Mouse (Mus musculus): ENCODE measurements around the gene Gm10964.

Gm10964 gene

DNA sequence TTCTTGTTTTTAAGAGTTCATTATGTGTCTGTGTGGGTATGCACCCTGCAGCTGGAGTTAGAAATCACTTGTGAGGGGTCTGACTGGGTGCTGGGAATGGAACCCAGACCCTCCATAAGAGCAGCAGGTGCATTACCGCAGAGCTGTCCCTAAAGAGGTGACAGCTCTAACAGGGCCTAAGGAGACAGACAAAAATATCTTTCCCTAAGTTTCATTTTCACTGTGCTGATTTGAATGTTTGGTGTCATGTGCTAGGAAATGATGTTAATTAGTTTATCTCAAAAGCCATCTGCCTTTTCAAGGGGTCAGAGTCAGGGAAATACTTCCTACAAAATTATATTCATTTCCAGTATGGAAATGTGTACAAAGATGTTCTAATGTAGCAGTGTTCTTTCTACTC lies at the start of gene Gm10964:
TSS of gene Gm10964 (plus strand) at position 38 of the 400 bp plus-strand sequence.
- no peak for DNase-seq (ENCODE audit: low read depth, low spot score)

DNA sequence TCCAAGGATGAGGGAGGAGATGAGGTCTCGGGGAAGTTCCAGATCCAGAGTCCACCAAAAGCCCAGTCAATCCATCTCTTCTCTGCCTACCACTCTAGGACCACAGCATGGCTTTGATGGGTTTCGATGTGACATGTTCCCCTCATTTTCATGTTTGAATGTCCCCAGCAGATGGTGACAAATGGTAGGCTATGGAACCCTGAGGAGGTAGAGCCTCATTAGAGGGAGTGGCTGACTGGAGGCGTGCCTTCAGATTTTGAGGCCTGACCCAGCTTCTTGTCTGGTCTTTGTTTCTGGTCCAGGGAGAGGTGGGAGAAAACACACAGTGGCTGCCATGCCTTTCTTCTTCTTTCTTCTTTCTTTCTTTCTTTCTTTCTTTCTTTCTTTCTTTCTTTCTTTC lies 48.7 kb upstream of the Gm10964 start:
- no peak for DNase-seq (ENCODE audit: low read depth, low spot score)

DNA sequence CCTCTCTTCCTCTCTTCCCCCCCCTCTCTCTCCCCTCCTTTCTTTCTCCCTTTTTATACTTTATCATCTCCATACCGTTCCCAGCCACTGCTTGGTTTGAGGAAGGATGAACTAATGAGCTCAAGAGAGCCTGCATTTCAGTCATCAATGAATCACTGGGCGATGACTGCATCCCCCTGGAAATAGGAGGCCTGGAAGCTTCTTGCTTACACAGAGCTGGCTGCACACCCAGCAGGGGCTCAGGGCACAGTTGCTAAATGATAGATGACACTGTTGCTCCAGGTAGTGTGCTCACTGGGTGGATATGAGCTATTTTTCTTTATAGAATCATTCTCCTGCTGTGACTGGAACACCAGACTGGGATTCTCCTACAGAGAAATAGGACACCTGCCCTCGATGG lies 43.6 kb upstream of the Gm10964 start:
- no peak for DNase-seq (ENCODE audit: low read depth, low spot score)

DNA sequence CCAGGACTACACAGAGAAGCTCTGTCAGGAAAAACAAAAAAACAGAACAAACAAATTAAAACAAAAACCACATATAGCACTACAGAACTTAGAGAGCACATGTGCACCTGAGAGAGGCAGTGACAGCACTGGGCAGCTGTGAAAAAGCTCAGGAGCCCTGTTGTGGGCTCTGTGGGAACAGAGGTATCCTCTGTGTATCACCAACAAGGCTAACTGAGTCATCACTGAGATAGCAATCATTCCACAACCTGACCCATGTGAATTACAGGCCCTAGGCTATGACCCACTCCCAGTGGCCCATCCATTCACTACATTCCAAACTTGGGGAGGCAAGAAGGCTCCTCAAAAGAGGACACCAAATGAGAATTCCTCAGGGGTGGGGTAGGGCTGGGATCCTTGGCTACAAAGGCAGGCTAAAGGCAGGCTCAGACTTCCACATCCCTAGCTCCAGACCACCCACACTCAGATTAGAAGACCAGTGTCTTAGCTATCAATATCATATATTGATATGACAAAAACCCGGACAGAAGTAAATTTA lies 42.7 kb upstream of the Gm10964 start:
- DNase-seq (ENCODE audit: low read depth, low spot score), result peak; percentile 61

DNA sequence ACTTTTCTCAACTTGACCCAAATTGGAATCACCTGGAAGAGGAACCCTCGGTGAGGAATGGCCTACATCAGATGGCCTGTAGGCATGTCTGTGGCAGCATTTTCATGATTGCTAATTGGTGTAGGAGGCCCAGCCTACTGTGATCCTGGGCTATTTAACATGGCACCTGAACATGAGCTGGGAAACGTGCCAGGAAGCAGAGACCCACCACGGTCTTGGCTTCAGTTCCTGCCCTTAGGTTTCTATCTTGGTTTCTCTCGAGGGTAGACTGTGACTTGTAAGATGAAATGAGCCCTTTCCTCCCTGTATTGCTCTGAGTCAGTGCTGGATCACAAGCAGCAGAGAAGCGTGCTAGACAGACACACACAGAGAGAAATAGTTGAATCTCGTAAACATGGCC lies 34.5 kb upstream of the Gm10964 start:
- no peak for DNase-seq (ENCODE audit: low read depth, low spot score)

DNA sequence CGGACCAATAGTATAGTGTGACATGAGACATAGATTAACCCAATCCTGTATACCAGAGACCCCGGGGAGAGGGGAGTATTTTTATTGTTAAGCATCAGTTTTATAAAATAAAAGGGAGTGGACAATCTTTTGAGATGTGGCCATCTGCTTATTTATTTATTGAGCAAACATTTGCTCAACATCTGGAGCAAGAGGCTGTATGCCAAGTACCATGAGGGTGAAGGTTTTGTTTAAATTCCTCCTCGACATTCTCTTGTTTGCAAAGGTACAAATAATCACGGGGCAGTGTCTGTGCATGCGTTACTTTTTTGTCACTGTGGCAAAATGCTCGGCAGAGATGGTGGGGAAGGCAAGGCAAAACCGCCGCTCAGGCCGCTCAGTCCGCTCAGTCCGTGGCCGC lies 33.7 kb upstream of the Gm10964 start:
- no peak for DNase-seq (ENCODE audit: low read depth, low spot score)

DNA sequence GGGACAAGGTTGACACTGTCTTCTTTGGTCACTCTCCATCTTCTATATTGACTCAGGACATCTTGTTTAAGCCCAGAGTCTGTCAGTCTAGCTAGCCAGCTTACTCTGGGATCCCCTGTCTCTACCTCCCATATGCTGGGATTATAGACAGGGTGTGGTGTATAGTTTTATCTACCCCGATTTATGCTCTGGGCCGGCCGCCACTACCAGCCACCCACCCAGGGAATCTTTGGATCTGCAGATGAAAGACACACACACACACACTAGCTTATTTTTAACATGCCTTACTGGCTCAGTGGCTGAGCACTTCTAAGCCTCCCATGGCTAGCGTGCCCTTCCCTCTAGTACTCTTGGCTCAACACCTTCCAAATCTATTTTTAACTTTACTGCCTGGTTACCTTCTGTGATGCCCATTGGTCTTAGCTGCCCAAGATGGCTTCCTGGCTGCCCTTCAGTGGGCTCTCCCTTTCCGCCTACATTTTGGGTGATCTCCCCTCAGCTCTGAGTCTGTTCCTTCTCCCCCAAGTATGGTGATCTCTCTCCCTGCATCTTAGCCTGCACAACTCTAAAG lies 29.6 kb upstream of the Gm10964 start:
- no peak for DNase-seq (ENCODE audit: low read depth, low spot score)

DNA sequence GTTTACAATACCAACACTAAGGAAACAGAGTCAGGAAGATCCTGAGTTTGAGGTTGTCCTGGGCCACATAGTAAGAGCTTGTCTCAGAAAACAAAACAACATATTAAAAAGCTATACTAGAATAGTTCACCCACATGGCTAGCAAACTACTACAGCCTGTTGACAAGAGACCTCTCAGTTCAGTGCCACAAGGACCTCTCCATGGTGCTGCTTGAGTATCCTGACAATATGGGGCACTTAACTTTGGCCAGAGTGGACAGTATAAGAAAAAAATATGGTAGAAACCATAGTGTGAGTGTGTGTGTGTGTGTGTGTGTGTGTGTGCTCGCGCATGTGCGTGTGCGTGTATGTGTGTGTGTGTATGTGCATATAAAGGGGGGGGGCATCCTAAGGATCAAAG lies 27.0 kb upstream of the Gm10964 start:
- no peak for DNase-seq (ENCODE audit: low read depth, low spot score)

DNA sequence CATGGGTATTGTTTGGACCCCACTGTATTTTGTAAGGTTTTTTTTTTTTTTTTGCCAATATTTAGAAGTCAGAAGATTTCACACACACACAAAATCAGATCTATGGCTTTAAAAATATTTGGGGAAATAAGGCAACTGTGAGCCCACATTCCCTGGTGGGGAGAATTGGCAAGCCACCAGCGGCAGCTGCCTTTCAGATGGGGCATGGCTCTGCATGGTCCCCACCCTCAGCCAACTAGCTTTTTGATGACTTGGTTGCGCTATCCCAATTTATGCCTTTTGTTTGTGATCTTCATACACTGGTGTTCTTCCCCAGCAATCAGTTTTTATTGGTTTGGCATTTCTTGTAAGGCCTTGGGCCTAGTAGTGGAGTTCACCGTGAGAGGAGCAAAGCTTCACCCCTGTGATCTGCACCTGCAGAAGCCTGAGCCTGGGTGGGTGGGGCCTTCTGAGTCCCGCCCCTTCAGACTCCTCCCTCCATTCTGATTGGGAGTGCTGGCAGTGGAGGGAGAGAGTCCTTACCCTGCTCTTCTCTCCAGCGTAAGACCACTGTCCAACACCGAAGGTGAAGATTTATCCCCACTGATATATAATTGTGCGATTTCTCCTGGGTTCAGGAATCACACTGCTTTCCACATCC lies 24.8 kb upstream of the Gm10964 start:
- peak; percentile 86 for DNase-seq (ENCODE audit: low read depth, low spot score)

DNA sequence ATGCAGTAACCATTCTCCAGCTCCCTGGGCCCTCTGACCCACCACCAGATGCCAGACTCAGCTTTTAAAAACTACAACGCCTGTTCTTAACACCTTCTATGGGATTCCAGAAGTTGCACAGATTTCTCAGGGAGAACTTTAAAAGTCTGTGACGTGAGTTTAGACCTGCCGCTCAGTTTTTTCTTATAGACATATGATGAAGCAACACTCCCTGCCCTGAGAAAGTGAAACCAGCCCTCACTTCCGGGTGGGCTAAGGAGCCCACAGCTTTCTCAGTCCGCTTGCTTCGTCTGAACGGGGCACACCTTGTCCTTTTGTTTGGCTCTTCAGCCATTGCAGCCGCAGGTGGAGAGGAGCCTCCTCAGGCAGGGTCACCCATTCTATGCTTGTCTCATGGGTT lies 24.2 kb upstream of the Gm10964 start:
- DNase-seq (ENCODE audit: low read depth, low spot score), result no peak

DNA sequence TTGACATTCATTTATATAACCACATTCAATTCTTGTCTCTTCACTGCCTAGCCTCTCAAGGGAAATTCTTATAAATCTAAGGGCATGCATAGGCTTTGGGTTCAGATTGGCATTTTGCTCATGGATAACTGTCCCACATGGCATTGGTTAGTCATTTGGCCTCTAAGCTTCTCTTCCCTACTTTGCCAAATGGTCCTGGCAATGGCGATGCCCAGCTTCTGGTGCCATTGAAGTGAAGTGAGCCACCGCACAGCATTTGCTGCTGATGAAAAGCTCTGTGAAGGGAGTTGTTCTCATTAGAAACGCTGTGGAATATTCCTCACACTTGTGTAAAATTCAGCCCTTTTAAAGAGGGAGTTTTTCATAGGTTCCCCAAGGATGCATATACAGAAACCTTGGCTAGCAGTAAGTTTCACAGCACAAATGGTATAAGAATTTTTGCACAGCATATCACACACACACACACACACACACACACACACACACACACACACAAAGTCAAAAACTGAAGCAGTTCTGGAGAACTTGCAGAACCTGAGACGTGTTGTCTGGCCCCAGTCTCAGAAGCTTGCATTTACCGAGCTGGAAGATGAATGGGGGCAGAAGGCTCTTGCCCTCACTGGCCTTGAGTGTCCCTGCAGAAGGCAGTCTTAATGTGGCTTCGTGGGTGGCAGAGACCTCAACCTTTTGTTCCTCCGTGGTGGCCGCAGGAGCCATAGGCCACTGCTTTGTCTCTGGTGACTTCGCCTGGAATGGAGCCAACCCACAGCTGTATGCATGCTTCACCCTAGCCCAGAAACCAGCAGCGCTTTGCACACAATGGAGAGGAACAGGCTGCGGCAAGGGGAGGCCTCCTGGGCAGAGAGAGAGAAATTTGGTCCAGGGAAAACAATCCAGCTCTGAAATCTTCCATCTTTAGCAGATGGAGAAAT lies 23.1 kb upstream of the Gm10964 start:
- no peak for DNase-seq (ENCODE audit: low read depth, low spot score)

DNA sequence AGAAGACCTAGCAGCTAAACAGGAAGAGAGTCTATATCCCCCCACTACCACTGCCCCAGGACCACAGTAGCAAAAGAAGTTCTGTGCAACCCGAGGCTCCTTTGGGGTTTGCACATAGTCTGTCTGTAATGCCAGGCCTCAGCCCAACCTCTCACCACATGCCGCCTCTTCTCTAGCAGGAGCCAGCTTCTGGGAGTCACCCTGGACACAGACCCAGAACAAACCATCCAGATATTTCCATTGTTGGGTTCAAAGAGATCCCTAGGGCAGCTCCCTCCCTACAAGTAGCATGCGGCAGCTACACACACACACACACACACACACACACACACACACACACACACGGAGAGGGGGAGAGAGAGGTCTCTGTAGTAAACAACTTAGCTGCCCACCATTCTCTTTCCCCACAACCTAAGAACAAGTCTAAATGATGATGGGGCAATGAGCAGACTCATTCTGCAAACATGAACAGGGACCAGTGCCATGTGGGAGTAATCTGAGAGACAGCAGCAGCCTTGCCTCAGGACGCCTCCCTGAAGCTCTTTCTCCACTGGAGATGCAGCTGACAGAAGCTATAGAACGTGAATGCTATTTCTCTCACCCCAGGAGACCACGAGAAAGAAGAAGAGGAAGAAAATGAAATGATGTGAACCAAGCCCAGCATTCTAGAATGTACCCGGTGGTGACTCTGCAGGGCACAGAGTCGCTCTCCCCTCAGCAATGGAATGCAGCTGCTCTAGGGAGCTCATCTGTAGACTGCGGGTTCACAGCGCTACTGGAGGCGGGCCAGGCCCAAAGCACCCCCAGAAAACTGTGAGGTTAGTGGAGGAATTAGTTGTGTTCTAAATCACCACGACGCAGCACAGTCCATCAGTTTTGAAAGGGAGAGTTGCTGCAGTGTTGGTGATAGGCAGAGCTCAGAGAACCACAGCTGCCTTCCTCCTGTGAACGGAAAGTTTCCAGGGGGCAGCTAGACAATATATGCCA lies 22.1 kb upstream of the Gm10964 start:
- no peak for DNase-seq (ENCODE audit: low read depth, low spot score)

DNA sequence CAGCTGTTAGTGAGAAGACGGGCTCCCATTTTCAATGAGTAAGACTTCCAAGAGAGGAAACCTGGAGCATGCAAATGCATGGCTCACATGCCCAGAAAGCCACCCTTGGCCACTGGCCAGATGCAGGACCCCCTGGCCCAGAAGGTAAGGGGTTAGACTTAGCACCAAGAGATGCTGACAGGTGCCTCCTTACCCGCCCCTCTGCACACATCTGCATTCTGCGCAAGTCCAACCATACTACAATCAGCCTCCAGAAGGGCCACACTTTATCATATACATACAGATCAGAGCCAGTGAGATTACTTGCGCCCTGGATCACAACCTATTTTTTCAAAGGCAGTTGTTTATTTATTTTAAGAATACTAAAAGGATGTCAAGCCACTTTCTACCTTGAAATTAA lies 20.4 kb upstream of the Gm10964 start:
- DNase-seq (ENCODE audit: low read depth, low spot score), result no peak

DNA sequence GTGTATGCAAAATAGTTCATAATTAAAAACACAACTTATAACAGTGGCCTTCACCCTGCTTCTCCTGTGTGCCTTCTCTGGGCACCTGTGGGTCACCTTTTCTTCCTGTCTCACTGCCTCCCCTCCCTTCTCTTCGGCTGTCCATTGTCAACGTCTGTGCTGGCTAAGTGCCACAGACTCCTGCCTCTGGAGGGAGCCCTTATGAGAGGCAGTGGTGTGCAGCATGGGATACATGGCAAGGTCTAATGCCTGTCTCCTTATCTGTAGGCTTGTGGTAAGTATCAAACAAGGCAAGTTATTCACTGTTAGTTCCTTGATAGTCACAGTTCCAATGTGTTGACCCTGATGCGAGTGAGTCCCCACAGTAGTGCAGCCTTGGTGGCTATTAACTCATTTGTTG lies 15.0 kb upstream of the Gm10964 start:
- DNase-seq (ENCODE audit: low read depth, low spot score), result no peak

DNA sequence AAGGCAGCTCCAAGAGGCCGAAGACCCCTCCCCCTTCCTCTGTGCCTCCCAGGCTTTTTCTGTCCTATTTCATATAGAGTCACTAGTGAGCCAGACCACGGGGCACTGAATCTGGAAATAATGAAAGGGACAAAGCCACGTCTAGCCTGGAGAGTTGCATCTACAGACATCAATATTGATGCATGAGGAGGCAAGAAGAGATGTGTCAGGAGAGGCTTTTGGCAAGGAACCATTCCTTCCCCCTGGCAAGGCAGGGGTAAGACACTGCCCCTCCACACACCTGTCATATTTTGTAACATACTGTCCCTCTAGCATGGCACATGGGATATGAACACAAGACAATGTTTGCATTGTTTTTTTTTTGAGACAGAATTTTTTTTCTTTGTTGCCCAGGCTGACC lies 12.5 kb upstream of the Gm10964 start:
- DNase-seq (ENCODE audit: low read depth, low spot score), result no peak

DNA sequence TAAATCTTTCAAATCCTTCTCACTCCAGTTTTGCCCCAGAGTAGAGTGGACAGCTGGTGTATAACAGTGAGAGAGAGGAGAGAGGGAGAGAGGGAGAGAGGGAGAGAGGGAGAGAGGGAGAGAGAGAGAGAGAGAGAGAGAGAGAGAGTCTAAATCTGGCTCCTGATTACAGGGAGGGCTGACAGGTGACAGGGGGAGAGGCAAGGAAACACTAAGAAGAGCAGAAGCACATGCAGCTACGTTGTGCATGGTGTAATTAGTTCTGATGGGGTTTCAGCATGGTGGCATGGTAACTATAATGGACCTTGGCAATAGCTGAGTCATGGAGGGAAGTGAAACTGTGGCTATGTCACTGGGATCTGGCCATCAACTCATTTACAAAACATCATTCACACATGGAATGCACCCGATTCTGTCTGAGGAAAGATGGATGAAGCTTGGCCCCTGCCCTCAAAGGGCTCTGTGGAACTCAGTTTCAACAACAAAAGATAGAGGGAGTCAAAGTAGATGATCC lies 11.3 kb upstream of the Gm10964 start:
- DNase-seq (ENCODE audit: low read depth, low spot score), result no peak

DNA sequence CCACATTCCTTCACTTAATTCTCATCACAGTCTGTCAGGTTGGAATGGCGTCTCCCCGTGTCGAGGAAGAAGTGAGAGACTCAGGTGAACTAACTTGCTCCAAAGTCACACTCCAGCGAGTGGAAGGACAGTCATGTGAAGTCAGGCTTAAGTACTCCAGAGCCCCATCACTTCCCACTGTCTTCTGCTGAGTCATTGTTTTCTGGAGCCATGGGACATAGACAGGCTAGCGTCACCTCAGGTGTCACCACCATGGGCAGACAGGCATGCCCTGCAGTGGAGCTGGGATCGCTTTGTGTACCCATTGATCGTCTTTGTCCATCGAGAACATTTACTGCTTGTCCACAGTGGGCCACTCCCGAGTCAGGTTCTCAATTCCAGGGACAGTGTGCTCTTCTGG lies 9.3 kb upstream of the Gm10964 start:
- DNase-seq (ENCODE audit: low read depth, low spot score), result no peak

DNA sequence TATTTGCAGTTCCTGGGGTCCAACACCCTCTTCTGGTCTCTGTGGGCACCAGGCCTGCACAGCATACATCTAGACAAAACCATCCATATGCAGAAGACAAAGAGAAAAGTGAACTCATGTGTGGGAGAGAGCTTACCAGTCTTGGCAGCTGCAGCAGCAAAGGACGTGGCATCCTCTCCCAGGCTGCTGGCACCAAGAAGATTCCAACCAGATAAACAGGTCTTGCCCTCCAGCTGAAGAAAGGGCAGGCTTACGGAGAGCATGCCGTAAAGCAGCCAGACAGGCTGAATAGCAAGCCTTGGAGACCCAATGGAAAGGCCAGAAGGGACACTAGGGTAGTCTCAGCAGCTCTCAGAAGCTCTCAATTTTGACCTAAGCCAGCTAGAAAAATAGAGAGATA lies 7.0 kb upstream of the Gm10964 start:
- DNase-seq (ENCODE audit: low read depth, low spot score), result no peak

DNA sequence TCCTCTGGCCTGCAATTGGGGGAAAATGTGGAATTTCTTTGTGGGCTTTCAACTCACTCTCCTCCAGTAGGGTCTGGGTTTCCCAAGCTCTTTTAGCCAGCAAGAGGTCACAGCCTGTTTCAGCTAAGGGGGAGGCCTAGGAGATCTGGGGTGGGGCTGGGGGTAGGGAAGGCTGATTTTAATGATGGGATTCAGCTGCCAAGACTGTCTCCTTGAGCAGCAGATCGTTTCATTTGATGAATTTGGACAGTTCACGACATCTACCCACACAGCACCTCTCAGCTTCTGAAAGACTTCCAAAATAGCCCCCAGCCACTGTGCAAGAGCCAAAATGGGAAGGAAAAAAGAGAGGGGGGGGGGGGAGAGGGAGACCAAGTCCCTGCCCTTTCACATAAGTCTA lies 6.0 kb upstream of the Gm10964 start:
- no peak for DNase-seq (ENCODE audit: low read depth, low spot score)

DNA sequence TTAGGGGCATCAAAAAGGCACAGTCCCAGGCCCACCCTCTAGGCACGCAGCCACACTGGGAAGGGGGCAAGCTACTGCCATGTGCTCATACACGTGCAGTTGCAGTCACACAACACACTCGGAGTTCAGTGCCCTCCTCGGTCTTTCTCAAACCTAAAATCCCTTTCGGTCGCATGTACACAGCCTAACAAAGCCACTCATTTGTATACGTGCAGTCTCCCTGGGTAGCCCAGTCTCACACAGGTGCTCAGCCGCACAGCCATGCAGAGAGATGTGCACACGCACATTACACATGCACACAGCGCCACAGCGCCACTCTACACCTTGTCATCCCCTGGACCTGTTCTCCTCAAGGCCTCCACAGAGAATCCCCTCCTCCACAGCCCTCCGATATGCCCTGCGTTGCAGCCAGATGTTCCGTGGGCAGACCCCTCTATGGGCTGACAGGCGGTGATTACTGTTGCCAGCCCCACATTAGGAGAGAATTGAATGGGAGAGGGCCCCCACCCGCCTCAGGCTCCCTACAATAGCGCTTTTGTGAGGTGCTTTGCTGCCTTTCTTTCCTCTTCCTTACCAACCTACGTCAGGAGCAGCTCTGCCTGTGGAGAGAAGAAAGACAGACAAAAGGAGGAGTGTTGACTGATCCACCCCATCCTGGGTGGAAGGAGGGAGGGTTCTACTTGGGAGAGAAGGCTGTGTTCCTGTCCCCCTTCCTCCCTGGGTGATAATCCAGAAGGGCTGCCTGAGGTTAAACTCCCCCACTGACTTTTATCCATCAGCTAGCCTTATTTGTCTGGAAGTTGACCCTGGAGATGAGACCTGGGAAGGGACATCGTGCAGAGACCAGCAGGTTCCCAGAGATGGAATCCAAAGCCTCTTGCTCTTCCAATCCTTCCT lies 5.1 kb upstream of the Gm10964 start:
- DNase-seq (ENCODE audit: low read depth, low spot score), result peak; percentile 40

Measured in R1 (cell line).